Mouse (Mus musculus) MEL (cell line): ENCODE measurements around the gene Tfap2d.

ENCODE experiments used
- CTCF ChIP-seq, 3 experiments: IDR thresholded peaks in 2 of 3; conservative IDR thresholded peaks in 1 of 3; 2 replicates each; pipeline ENCODE4 v1.5.1; 2011 to 2012; ENCODE audit warnings: low read length in 3 of 3, low read depth in 2 of 3, mild to moderate bottlenecking in 2 of 3, improper control_type of control experiment in 1 of 3, inconsistent platforms in 1 of 3, mixed read lengths in 1 of 3, moderate library complexity in 1 of 3; ENCODE audit not compliant: control insufficient read depth in 1 of 3, insufficient read depth in 1 of 3, poor library complexity in 1 of 3, severe bottlenecking in 1 of 3
- E2F4 ChIP-seq: IDR thresholded peaks from 2 replicates; pipeline ENCODE4 v1.6.1; 2011; ENCODE audit warnings: low read depth, low read length, improper control_type of control experiment, borderline replicate concordance
- EP300 ChIP-seq, 2 experiments: IDR thresholded peaks; 2 replicates each; pipeline ENCODE4 v1.6.1; 2011; ENCODE audit warnings: improper control_type of control experiment in 2 of 2, low read length in 2 of 2, low read depth in 1 of 2, mild to moderate bottlenecking in 1 of 2
- ETS1 ChIP-seq: IDR thresholded peaks from 2 replicates; pipeline ENCODE4 v1.6.1; 2012; ENCODE audit warnings: low read depth, mild to moderate bottlenecking, inconsistent platforms, low read length, improper control_type of control experiment, moderate library complexity
- KAT2A ChIP-seq: conservative IDR thresholded peaks from 2 replicates; pipeline ENCODE4 v1.6.1; 2012; ENCODE audit warnings: low read depth, low read length, improper control_type of control experiment, inconsistent platforms
- MAFK ChIP-seq: IDR thresholded peaks from 2 replicates; pipeline ENCODE4 v1.6.1; 2011; ENCODE audit warnings: low read depth, mild to moderate bottlenecking, low read length, improper control_type of control experiment, borderline replicate concordance
- POLR2A ChIP-seq, 2 experiments: IDR thresholded peaks; 2 replicates each; pipeline ENCODE4 v1.6.1; 2011 to 2012; ENCODE audit warnings: low read length in 2 of 2, mild to moderate bottlenecking in 2 of 2, control low read depth in 1 of 2, improper control_type of control experiment in 1 of 2, low read depth in 1 of 2, moderate library complexity in 1 of 2; ENCODE audit not compliant: control insufficient read depth in 1 of 2, insufficient read depth in 1 of 2, poor library complexity in 1 of 2
- POLR2AphosphoS2 ChIP-seq: IDR thresholded peaks from 2 replicates; pipeline ENCODE4 v1.6.1; 2011; ENCODE audit warnings: low read length, improper control_type of control experiment
- SIN3A ChIP-seq: IDR thresholded peaks from 2 replicates; pipeline ENCODE4 v1.6.1; 2012; ENCODE audit warnings: low read length, improper control_type of control experiment, inconsistent platforms
- SMC3 ChIP-seq: IDR thresholded peaks from 2 replicates; pipeline ENCODE4 v1.6.1; 2011; ENCODE audit warnings: low read depth, low read length, improper control_type of control experiment
- TCF12 ChIP-seq: IDR thresholded peaks from 2 replicates; pipeline ENCODE4 v1.6.1; 2014; ENCODE audit warnings: low read depth, mild to moderate bottlenecking, inconsistent platforms, low read length, improper control_type of control experiment, moderate library complexity
- UBTF ChIP-seq: IDR thresholded peaks from 2 replicates; pipeline ENCODE4 v1.6.1; 2012; ENCODE audit warnings: low read depth, mild to moderate bottlenecking, inconsistent platforms, low read length, improper control_type of control experiment, moderate library complexity, borderline replicate concordance; ENCODE audit not compliant: insufficient read depth
- ZNF384 ChIP-seq: IDR thresholded peaks from 2 replicates; pipeline ENCODE4 v1.6.1; 2012; ENCODE audit warnings: low read depth, mild to moderate bottlenecking, inconsistent platforms, low read length, improper control_type of control experiment

GRCm38 (mm10) chr1:19104143-19104857 lies 1.5 kb downstream of the Tfap2d start:
- TF ChIP-seq CTCF (IDR thresholded peaks at IDR 0.05 in 2 of 3, conservative IDR thresholded peaks at IDR 0.05 in 1 of 3; ENCODE audit: control insufficient read depth in 1 of 3, insufficient read depth in 1 of 3, low read depth in 2 of 3, low read length in 3 of 3, poor library complexity in 1 of 3, severe bottlenecking in 1 of 3) (no peak), KAT2A (no peak), MAFK (no peak), SIN3A (no peak), EP300 (IDR thresholded peaks at IDR 0.05; ENCODE audit: low read depth in 1 of 2, low read length in 2 of 2) (no peak), SMC3 (no peak), ETS1 (no peak), ZNF384 (no peak), POLR2A (IDR thresholded peaks at IDR 0.05; ENCODE audit: control insufficient read depth in 1 of 2, insufficient read depth in 1 of 2, low read depth in 1 of 2, low read length in 2 of 2, poor library complexity in 1 of 2) (no peak), TCF12 (no peak), E2F4 (no peak), POLR2AphosphoS2 (no peak), UBTF (no peak)
